Mouse (Mus musculus): ENCODE results near the gene Mrtfa. TPM values are rescaled to one million over a fixed set of nuclear protein-coding genes. Genes with fewer than 3 reads are reported as not detected.

Gene Mrtfa
- total RNA-seq, 2 experiments from 2014 or later: 71.2 to 75.8 TPM

DNA sequence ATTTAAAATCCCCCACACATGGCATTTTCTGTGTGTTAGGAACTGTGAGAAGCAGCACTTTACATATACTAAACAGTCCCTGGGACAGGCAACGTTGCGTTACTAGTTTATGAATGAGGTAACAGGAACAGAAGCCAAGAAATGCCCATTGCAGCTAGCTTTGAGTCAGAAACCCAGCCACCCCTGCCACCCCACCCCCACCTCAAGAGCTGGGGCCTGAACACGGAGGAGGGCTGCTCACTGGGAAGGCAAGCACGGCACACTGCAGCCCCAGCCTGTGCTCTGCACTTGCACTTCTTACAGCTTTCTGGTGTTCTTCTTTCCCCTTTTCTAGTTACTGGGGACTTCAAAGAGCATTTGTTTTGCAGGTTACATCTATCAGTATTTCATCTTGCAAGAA, 93.1 kb downstream of the Mrtfa start:
- intact Hi-C loops (cut with DNase I): no loop called here
- no peak for TF ChIP-seq CTCF (IDR thresholded peaks at IDR 0.05)
- Histone ChIP-seq H3K4me3 (no peak overlapping the region), H3K27ac (no peak overlapping the region)
- DNase-seq (ENCODE audit: extremely low spot score in 1 of 2, low spot score in 2 of 2): peak in 1 of 2 experiments; percentile 22

GRCm38 (mm10) chr15:81096329-81097055, 94.1 kb downstream of the Mrtfa start:
- no peak for DNase-seq (ENCODE audit: extremely low spot score in 1 of 2, low spot score in 2 of 2)
- intact Hi-C loops (cut with DNase I): no loop called here
- Histone ChIP-seq H3K4me3 (no peak overlapping the region), H3K27ac (no peak overlapping the region)
- TF ChIP-seq CTCF (IDR thresholded peaks at IDR 0.05): no peak

- TF ChIP-seq CTCF (IDR thresholded peaks at IDR 0.05): no peak
- intact Hi-C loops (cut with DNase I): no loop called here
- no peak overlapping the region for H3K4me3 ChIP-seq
- no peak for DNase-seq (ENCODE audit: extremely low spot score in 1 of 2, low spot score in 2 of 2)
- no peak overlapping the region for H3K27ac ChIP-seq
Measured at GRCm38 (mm10) chr15:81093032-81093431, 97.5 kb downstream of the Mrtfa start.

DNA sequence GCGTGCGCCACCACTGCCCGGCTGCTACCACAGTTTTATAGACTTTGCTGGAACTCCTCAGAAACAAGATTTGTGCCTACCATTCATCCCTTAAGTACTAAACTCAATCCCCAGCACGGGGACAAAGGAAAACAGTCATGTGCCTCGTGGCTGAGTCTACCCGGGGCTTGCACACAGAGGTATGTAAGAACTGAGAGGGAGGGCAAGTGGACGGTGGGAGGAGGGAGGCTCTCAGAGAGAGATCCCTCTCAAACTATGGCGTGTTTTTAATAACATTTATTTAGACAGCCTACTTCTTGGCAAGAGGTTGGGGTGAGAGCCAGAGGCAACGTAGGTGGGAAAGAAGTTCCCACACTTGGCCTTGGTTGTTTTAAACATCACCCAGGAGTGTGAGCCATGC, 98.8 kb downstream of the Mrtfa start:
- TF ChIP-seq CTCF (IDR thresholded peaks at IDR 0.05): no peak
- H3K4me3 ChIP-seq: no peak overlapping the region
- no peak overlapping the region for H3K27ac ChIP-seq

DNA sequence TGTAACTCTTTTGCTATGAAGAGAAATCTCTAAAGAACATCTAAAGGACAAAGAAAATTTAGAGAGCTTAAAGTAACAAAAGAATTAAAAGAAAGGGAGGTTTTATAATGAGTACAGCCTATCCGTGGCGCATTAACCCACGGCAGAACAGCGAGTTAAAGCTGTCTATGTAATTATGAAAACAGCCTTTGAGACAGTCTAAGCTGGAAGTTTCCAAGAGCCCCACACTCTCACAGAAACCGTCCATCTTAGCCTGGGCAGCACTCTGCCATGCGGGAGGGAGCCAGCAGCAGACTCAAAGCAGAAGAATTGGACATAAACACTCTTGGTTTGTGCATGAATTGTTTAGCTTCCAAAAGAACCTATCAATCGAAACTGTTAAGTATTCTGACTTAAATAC, 103.0 kb downstream of the Mrtfa start:
- no peak for TF ChIP-seq CTCF (IDR thresholded peaks at IDR 0.05)
- Histone ChIP-seq H3K4me3 (no peak overlapping the region), H3K27ac (no peak overlapping the region)
- intact Hi-C loops (cut with DNase I): no loop called here
- no peak for DNase-seq (ENCODE audit: extremely low spot score in 1 of 2, low spot score in 2 of 2)

More for the DNA sequence above, 98.8 kb downstream of the Mrtfa start:
- DNase-seq (ENCODE audit: extremely low spot score in 1 of 2, low spot score in 2 of 2): no peak
- intact Hi-C loops (cut with DNase I): no loop called here

DNA sequence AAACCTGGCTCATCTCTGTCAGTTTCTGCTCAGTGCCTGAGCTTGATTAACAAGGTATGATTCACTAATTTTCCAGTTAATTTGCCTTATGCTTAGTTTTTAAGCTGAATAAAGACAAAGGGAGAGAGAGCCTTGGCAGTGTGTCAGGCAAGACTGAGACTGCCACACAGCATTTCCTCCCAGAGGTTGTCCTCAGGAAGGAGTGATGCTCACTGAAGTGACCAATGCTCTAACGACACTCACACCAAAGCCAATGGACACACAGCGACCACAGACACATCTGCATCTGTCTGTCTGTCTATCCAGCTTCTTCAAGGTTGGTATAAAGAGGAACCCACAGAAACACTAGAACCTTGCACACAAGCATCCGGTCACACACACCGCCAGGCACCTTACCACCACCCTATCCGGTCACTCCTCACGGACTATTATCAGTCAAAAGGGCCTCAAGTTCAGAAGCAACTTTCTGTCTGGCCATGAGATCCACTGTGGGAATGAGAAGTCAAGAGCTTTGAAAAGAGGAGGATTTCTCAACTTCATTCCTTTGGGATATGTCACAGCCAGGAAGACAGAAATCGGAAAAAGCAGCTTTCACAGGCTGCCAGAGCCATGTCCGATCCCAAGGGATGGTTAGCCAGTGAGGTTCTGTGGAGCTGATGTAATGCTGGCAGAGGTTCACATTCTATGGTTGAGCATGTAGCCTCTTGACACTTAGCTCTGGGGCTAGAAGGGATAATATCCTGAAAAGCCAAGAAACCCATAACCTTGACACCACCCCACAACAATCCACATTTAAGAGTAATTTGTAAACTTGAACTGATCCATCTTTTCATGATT, 103.7 kb downstream of the Mrtfa start:
- intact Hi-C loops (cut with DNase I): no loop called here
- no peak for DNase-seq (ENCODE audit: extremely low spot score in 1 of 2, low spot score in 2 of 2)
- TF ChIP-seq CTCF (IDR thresholded peaks at IDR 0.05): no peak
- Histone ChIP-seq H3K4me3 (no peak overlapping the region), H3K27ac (no peak overlapping the region)

GRCm38 (mm10) chr15:81083826-81084225, 106.7 kb downstream of the Mrtfa start:
- TF ChIP-seq CTCF (IDR thresholded peaks at IDR 0.05): no peak
- no peak for DNase-seq (ENCODE audit: extremely low spot score in 1 of 2, low spot score in 2 of 2)
- H3K27ac ChIP-seq: no peak overlapping the region
- intact Hi-C loops (cut with DNase I): no loop called here
- H3K4me3 ChIP-seq: no peak overlapping the region

DNA sequence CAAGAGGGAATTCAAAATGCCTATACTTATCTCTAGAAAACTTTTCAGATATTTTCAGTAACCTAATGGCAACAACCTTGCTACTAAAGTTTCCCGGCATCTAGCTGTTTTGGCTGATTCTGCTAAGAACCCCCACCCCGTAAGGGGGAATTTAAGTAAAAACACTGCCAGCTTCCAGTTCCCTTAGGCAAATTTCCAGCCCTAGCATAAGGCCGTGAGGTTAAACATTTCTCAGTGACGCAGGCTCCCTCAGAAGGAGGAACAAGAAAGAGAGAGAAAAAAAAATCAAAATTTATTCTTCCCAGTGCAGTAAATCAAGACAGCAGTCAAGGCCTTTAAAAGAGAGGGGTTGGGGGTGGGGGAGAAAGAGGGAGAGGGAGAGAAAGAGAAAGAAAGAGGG, 107.3 kb downstream of the Mrtfa start:
- TF ChIP-seq CTCF (IDR thresholded peaks at IDR 0.05): no peak
- H3K4me3 ChIP-seq: no peak overlapping the region
- intact Hi-C loops (cut with DNase I): no loop called here
- DNase-seq (ENCODE audit: extremely low spot score in 1 of 2, low spot score in 2 of 2): no peak
- no peak overlapping the region for H3K27ac ChIP-seq

- Histone ChIP-seq H3K4me3 (no peak overlapping the region), H3K27ac (no peak overlapping the region)
- intact Hi-C loops (cut with DNase I): no loop called here
- TF ChIP-seq CTCF (IDR thresholded peaks at IDR 0.05): no peak
- no peak for DNase-seq (ENCODE audit: extremely low spot score in 1 of 2, low spot score in 2 of 2)
Measured at GRCm38 (mm10) chr15:81081216-81081615, 109.3 kb downstream of the Mrtfa start.

DNA sequence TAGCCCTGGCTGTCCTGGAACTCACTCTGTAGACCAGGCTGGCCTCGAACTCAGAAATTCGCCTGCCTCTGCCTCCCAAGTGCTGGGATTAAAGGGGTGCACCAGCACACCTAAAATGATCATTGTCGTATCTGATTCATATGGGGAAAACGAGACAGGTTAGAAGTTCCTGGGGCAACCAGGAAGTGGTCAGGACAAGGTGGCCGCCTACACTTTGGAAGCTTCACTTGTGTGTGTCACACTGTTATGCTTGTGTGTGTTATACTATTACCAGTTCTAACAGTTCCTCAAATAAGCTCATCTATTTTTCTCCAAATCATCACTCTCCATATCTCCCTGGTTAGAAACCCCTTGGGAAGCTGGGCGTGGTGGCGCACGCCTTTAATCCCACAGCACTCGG, 110.2 kb downstream of the Mrtfa start:
- intact Hi-C loops (cut with DNase I): no loop called here
- no peak for TF ChIP-seq CTCF (IDR thresholded peaks at IDR 0.05)

GRCm38 (mm10) chr15:81079255-81079654, 111.3 kb downstream of the Mrtfa start:
- intact Hi-C loops (cut with DNase I): no loop called here
- TF ChIP-seq CTCF (IDR thresholded peaks at IDR 0.05): no peak
- H3K4me3 ChIP-seq: no peak overlapping the region
- H3K27ac ChIP-seq: no peak overlapping the region
- DNase-seq (ENCODE audit: extremely low spot score in 1 of 2, low spot score in 2 of 2): no peak

More for the DNA sequence above, 110.2 kb downstream of the Mrtfa start:
- H3K27ac ChIP-seq: no peak overlapping the region
- H3K4me3 ChIP-seq: no peak overlapping the region
- DNase-seq (ENCODE audit: extremely low spot score in 1 of 2, low spot score in 2 of 2): no peak

DNA sequence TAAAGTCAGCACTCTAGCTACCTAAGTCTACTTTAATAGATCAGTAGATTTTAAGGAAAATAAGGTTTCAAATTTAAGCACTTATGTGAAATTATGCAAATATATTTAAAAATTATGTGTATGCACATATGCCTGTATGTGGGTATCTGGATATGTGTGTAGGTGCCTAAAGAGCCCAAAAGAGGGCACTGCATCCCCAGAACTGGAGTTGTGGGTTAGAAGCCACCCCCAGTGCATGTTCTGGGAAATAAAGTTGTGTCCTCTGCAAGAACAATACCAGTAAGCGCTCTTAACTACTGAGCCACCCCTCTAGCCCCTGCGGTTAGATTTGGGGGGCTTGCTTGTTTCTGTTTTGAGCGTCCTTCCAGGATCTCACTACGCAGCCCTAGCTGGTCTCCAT, 113.0 kb downstream of the Mrtfa start:
- H3K27ac ChIP-seq: no peak overlapping the region
- TF ChIP-seq CTCF (IDR thresholded peaks at IDR 0.05): peak; percentile 54
- DNase-seq (ENCODE audit: extremely low spot score in 1 of 2, low spot score in 2 of 2): no peak
- H3K4me3 ChIP-seq: no peak overlapping the region
- intact Hi-C loops (cut with DNase I): no loop called here
